8 mouse cellular contexts compared by ENCODE assay signal in the genomic region with DNA sequence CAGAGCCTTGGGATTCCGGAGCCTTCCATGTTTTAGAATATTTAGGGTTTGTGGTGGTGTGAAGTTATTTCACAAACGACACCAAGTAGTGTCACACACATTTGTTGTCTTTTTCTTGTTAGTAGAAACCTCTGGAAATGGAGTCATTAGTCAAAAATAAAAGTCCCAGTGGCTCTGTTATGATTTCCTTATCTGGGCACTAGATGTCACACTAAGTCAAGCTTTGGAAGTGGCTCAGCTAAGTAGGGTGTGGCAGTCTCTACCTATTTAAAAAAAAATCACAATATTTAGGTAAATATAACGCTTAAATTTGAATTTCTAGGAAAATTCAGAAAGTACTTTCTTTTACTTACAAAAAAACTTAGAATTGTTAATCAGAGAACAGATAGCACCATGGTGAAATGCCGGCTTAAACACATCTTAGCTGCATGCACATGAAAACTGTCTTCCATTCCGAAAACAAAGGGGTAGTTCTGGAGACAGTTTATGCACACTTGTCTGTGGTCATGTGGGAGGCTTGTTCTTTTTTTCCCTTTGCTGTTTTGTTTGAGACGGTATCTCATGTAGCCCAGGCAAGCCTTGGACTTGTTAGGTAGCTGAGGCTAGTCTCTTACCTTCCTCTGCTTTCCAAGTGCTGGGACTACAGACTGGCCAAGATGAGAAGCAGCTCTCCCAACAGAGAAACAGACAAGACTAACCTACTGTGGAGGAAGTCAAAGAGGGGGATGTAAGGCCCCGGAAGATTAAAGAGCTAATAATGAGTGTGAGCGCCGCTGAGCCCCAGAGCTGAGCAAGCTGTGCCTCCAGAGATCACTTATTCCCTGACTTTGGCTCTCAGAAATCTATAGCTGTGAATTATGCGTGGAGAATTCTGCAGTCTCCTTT. TPM values are rescaled to one million over a fixed set of nuclear protein-coding genes. Genes with fewer than 3 reads are reported as not detected.
DNase-seq lines count a peak whose midpoint lies in the region; ATAC-seq lines count a peak whose summit lies in the region.

No protein-coding gene starts in this region.

- 50% methylated on average over 10 of the region's 10 CpGs for WGBS in forebrain, embryonic 11.5 days

- no peaks in the 10 kb centered on the region for H3K36me3 ChIP-seq in forebrain, embryonic 11.5 days (ENCODE audit: control insufficient read depth, insufficient read depth, low read length)

- no peak overlapping the region for H3K4me3 ChIP-seq in forebrain, embryonic 11.5 days (ENCODE audit: low read depth, low read length)

- H3K27ac ChIP-seq in forebrain, embryonic 11.5 days (ENCODE audit: low read depth, low read length): peak overlapping the region; percentile 47

- peaks cover 4% of the 10 kb centered on the region; the same call in 1 of the 2 replicates for H3K4me1 ChIP-seq in forebrain, embryonic 11.5 days (replicated peaks; ENCODE audit: control insufficient read depth, insufficient read depth, low read length)

- H3K4me2 ChIP-seq in forebrain, embryonic 11.5 days (ENCODE audit: low read depth, low read length, severe bottlenecking): no peak overlapping the region

- no peaks in the 10 kb centered on the region for H3K27me3 ChIP-seq in forebrain, embryonic 11.5 days (ENCODE audit: control insufficient read depth, insufficient read depth, low read length)

- H3K9ac ChIP-seq in forebrain, embryonic 11.5 days (ENCODE audit: low read length): no peak overlapping the region

- ATAC-seq in forebrain, embryonic 11.5 days (replicated peaks; ENCODE audit: low FRiP score): 0 out of 2 replicates have a peak, but pooled peaks have one; percentile 30

- H3K9me3 ChIP-seq in forebrain, embryonic 11.5 days (ENCODE audit: control insufficient read depth, low read length): no peaks in the 10 kb centered on the region

- peak; percentile 17 for DNase-seq in kidney, adult 18-20 months
- no peak for DNase-seq in kidney, postnatal 25 days
- peak; percentile 54 for DNase-seq in Muller cell, postnatal 12 days (ENCODE audit: inconsistent ontology term)
- no peak for DNase-seq in forebrain, embryonic 11.5 days (ENCODE audit: low spot score)
- peak; percentile 63 for DNase-seq in lung, postnatal 36 days
- no peak for DNase-seq in adrenal gland, adult 2 months
- no peak for DNase-seq in spleen, adult 12 weeks (ENCODE audit: low spot score)
- DNase-seq in right cerebral cortex, postnatal 10 days (ENCODE audit: low spot score in 2 of 2): no peak

RNA-seq across cellular contexts. Expression of gene Fam114a1, which starts 33.3 kb away (rescaled TPM):
- 14.1 and 16.1 TPM in 2 replicates for polyA plus RNA-seq in forebrain, embryonic 11.5 days (2014; fragmentation: Nextera tagmentation; extraction: Ambion mirVana)
- total RNA-seq in adrenal gland, adult 2 months (2021): 10 to 100 TPM; 30.3 to 31.7 TPM
- polyA plus RNA-seq in adrenal gland, adult 2 months (2012; rRNA removed): 4.1 and 4.6 TPM in 2 replicates

RNA-seq across cellular contexts. Expression of gene Tlr6, which starts 43.3 kb away (rescaled TPM):
- 0.32 and 0.45 TPM in 2 replicates for polyA plus RNA-seq in forebrain, embryonic 11.5 days (2014; fragmentation: Nextera tagmentation; extraction: Ambion mirVana)
- 1 to 10 TPM in 1 of 2 experiments, under 1 TPM in 1; 0.95 to 1.7 TPM for total RNA-seq in adrenal gland, adult 2 months (2021)
- 0.41 and 0.51 TPM in 2 replicates for polyA plus RNA-seq in adrenal gland, adult 2 months (2012; rRNA removed)

Comparison
In these comparisons a context has a peak if more than half of its experiments do, and no peak if none do; other contexts are left out.
1. DNase-seq: peak in kidney, adult 18-20 months (single experiment), Muller cell, postnatal 12 days (single experiment) and lung, postnatal 36 days (single experiment); none in kidney, postnatal 25 days (0 of 2), forebrain, embryonic 11.5 days (single experiment), adrenal gland, adult 2 months (single experiment), spleen, adult 12 weeks (single experiment) and right cerebral cortex, postnatal 10 days (0 of 2).